Mouse (Mus musculus) forelimb bud, embryonic 11.5 days (tissue): Measurements from ENCODE around the gene Tmem106b.

ENCODE experiments used
- DNase-seq: peaks from one replicate; pipeline ENCODE4 v3.0.0-alpha.2; 2012; ENCODE audit warnings: low read depth, low spot score

Tmem106b gene

DNA sequence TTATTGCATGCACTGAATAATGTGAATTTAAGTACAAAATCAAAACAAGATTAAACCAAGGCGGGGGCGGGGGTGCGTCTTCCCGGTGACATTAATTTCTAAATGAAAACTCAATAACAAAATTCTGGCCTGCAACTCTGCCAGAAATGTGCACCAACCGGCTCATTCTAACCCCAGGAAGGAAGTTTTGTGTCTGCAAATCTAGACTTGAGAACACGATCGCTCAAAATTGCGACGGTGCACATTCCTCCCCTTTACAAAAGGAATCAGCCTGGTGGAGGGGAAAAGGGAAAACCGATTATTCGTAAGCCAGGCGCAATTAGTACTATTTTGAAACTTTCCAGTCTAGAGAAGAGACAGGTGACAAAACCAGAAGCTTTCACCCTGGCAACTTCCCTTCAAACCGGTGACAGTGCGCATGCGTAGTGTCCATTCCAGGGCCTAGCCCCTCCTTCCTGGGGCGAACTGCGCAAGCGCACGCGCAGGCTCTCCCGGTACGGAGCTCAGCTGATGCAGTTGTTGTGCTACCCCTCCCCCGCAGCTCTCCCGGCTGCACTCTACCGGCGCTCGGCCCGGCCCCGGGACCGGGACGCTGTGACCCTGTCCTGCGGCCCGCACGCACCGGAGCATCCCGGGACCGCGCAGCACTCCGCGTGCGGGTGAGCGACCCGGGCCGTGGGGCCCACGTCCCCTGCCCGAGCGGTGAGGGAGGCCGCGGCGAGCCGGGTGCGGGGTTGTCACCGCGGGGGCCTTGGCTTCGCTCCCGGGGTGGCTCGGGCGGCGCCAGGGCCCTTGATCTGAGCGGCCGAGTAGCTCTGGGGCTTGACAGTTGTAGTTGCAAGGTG, at the start of gene Tmem106b:
Gene Tmem106b (plus strand): TSS at position 458 of the 845 bp plus-strand sequence.
- DNase-seq: peak; percentile 97

DNA sequence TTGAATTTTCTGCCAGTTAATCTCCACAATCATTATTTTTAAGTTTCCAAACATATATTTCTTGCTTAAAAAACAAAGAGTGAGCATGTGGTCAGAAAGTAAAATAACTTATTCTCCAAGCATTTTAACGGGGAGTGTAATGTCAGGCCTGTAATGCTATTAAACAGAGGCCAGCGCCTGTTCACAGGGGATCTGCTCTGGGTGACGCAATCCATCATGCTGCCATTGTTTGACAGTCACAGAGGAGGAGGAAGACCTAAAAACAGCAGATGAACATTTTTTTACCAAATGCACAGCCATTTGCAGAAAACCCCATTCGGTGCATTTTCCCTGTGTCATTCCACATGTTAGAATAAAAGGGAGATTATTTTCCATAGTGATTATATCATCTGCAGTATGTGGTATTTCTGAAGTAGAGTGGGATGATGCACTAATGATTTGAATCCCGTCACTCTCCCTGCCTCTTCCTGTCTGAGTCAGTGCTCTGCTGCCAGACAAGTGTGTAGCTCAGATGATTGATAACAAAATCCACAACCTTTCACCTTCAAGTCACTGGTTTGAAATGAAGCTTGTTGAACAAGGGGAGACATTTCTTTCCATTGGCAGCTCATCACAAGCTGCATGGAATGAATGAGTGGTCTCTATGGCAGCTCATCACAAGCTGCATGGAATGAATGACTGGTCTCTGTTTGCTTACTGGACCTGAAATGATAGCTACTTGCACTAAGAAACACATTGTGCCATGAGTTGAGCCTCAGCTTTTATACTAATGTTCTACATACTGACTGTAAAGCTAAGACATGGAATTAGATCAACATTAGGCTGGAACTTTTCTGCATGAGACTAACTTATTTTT, 48.1 kb upstream of the Tmem106b start:
- DNase-seq: no peak

DNA sequence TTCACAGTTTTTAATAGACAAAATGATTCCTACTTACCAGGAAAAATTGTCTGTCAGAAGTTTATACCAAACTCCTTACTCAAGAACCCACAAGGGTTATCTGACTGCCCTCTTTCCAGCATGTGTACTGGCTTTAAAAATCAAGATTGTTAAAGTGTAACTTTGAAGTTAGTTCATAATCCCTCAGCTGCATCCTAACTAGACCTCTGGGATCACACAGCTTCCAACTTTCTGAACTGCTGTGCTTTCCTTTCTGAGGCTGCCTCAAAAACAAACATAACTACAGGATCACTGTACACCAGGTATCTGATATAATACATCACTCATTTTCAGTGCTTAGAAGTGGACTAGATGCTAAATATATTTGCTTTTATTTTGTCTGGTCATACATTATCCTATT, 39.0 kb upstream of the Tmem106b start:
- no peak for DNase-seq

DNA sequence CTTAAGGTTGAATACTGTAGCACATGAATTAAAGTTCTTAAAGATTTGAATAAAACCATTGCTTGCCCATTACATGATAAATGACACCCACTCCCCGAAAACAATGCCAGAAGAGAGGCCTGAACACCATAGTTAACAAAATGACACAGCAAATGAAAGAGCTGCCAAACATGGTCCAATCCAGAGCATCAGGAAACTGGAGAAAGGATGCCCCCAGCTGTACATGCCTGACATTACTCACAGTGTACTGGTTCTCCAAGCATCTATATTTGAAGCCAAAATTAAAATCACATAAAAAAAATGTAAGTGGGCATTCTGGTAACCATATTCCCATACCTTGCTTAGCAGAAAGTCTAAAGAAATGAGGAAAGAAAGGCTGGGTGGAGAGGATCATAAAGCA, 38.6 kb upstream of the Tmem106b start:
- DNase-seq: no peak

DNA sequence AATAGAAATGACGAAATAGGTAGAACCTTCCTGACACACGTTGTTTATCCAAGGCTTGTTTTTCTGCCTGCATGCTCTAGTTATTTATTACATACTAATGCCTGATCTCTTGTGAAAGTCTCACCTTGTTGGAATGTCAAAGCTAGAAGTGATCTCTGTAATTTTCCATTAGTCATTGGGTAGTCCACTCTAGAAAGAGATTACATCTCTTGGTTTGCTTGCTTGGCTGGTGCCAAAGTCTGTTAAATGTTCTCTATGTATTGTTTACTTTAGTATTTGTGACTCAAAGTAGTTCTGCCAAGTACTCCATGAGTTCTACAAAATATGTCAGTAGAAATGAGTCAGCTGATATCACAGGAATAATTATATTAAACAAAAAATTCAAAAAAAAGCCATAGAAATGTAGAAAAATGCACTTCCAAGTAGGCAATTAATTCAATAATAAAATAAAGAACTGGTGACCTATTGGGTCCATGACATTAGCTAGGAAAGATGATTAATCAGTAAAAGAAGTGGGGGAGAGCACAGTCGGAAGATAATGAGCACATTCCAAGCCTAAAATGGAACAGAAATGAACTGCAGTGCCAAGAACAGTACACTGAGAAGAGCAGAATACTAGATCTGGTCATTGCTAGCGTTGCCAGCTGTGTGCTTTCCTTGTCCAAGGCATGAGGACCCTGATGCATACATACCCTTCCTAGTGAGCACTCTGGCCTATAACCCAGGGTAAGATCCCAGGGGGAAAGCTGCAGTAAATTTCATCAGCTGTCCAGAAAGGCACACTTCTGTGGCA, 17.0 kb upstream of the Tmem106b start:
- no peak for DNase-seq

DNA sequence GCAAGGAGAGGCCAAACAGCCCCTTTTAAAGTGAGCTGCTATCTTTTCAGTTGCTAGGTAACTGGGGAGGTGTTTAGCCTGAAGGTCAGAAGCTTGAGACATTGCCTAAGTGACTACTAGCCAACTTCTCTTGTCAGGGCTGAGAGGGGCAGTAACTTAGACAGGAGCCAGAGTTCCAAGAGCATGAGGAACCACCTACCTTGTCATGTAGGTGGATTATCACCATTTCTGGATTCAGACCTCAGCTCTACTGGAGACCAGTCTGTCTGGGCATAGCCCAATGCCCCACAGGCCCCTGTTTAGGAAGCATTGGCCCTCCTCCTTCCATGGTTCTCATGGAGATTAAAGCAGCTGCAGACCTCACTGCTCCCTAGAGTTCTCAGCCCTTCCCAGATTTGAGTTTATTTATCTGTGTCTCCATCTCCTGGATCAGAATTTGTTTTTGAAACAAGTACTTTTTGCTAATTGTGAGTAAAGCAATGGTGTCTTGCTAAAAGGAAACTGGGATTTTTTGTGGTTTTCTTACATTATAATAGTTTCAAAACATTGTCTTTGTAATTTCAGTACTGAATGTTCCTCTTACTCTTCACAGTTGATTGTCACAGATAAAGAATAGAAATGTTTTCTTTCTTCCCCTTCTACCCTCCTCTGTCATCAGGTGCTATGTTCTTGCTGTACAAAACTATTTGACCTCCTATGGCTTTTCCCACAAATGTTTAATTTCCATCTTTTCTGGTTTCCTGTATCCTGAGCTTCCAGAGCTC, 8.1 kb upstream of the Tmem106b start:
- no peak for DNase-seq

DNA sequence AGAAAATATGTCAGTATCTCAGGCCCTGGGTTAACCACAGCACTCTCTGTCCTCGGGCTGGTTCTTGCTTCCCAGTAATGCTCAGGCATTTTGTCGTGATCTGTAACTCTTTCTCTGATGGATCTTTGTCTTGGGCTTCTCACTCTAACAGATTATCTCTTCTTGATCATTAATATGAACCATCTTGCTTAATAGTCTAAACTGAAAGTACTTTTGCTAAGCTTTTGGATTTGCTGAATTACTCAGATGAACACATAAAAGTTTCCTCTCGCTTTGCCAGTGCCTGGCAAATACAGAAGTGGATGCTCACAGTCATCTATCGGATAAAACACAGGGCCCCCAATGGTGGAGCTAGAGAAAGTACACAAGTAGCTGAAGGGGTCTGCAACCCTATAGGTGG, 7.5 kb upstream of the Tmem106b start:
- DNase-seq: no peak

DNA sequence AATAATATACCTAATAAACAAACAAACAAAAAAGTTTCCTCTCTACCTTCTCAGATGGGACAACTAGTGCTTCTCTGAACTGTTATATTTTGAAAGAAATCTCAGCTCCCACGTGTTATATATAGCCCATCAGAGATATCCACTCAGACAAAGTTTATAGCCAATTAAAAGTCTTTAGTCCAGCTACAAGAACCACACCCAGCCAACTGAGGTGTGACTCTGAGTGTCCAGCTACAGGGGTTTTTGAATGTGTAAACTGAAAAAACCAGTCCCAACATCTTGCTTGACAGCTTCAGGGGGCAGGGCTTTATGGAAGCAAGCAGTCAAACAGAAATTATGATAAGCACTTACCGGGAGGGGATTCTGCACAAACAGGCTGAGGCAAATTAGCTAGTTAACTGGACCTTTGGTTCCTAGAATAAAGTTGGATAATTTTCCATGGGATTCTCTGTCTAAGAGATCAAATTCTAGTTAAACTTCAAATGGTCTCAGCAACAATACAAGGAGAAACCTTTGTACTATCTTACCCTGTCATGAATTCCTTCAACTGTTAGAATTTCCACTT, 6.8 kb upstream of the Tmem106b start:
- DNase-seq: no peak

DNA sequence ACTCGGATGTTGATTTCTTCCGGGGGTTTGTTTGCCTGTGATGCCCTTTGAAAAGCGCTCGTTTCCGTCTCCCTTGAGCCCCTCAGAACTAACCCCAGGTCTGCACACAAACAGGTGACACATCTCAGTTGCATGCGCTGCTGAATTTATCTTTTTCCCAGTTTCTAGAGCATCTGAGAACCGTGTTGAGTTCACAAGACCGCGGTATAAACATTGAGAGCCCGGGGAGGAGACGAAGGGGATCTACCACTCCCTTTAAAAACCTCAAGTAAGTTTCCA, 527 bp downstream of the Tmem106b start:
- DNase-seq: peak; percentile 1

DNA sequence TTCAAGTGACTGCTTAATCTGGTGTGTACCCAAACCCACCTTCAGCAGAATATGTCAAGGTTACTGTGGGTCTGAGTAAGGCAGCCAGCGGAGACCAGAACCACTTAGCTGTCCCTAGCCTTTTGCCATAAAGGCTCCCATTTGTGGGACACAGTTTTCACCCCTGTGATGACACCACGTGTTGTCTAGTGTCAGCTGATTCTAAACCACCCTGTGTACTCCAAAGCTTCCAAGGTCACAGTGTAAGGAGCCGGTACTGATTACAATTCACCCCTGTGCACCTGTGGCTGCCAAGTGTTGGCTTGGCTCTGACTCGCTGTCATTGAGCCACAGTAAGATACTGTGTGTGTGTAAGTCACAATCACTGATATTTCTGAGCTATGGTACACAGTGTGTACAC, 926 bp downstream of the Tmem106b start:
- DNase-seq: no peak

DNA sequence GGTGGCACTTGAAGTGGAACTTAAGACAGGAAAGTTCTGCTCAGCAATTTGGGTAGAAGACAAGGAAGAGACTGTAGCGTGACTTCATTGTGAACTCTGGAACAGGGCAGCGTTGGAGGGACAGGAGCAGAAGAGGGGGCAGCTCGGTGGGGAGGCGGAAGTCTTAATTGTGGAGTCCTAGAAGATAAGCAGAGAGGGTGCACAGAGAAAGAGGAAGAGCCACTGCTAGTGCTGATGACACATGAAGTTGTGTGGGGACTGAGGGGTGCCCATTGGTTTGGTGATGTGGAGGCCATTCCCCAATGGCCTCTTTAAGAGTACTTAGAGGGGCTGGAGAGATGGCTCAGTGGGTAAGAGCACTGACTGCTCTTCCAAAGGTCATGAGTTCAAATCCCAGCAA, 3.5 kb downstream of the Tmem106b start:
- no peak for DNase-seq

DNA sequence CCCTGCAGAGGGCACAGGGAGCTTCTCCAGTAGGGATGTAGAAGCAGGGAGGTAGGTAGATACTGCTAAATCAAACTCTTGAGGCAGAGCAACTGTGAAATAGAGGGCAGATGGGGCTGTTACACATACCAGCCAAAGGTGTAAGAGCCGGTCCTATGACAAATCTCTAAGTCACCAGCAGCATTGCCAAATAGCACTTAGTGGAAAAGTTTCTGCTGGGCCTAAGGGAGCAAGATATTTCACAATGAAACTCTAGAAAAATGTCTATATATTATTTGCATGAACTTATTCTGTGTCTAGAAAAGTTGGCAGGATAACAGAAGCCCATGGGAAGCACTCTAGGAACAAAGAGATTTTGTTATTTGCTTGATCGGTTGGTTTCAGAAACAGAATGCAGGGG, 4.3 kb downstream of the Tmem106b start:
- DNase-seq: no peak

DNA sequence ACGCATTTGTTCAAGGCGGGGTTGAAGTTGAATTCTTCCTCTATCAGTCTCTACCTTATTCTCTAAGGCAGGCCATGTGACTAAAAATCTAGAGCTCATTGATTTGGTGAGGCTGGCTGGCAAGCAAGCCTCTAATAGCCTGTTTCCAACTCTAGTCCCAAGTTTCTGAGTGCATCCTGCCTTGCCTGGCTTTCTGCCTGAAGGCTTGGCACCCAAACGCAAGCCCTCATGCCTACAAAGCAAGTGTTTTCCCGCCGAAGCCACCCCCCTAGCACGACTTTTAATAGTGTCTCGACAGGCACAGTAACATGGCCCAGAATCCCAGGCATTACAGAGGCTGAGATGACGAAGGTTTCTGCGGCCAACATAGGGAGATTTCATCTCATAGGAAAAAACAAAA, 13.3 kb downstream of the Tmem106b start:
- no peak for DNase-seq

DNA sequence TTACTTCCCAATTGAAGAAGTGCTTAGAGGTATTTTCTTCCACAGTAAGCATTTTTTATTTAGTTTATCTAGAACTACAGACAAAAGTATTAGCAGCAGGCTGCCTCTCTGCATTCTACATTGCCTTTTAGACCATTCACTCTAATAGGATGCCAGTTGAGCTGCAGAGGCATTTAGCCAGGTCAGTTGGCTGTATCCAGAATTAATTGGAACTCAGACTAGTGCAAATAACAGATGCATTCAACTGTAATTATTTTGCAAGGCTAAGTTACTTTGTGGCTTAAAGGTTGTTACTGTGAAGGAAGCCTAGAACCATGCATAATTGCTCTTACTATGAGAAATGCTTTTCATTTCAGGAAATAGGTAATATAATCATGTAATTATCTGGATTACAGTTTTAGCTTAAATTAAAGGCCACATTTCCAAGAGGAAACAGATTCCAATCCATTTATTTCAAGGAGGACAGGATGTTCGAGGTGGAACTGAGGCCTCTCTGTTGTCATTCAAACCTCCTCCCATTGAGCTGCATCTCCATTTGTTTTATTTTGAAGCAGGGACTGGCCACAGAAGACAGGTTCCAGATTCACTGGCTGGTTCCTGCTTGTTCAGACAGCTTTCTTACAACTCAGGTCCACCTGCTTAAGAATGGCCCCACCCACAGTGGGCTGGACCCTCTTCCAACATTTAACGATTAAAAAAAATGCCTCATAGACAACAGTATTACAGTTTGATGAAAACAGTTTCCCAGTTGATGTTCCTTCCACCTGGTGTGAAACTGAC, 27.3 kb downstream of the Tmem106b start:
- no peak for DNase-seq

DNA sequence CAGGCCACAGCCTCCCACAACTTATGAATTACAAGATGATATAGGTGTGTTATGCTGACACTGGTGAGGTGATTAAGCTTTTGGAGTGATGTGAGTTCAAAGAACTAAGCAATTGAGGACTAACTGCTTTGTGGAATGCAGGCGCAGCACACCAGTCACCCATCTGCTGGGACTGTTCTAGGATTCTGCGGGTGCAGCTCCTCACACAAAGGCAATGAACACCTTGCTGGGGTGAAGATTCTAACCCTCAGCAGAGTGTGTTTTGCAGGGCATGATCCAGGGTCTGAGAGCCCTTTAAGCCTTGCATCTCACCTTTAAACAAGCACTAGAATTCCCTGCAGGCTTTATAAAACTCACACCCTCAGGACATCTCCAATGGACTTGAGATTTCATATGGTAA, 30.6 kb downstream of the Tmem106b start:
- no peak for DNase-seq

DNA sequence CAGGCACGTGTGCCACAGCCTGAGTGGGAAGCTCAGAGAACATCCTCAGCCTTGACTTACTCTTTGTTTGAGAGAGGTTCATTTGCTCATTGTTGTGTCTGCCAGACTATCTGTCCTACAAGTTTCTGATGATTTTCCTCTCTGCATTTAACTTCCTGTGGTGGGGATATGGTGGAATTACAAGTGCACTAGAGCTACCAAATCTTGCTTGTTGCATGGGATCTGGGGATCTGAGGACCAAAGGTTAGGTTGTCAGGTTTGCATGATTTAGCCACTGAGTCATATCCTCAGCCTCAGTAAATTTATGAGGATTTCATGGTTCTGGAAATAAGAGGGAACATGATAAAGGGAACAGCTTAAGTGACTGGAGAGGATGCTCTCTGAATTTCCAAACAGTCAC, 39.1 kb downstream of the Tmem106b start:
- DNase-seq: no peak

DNA sequence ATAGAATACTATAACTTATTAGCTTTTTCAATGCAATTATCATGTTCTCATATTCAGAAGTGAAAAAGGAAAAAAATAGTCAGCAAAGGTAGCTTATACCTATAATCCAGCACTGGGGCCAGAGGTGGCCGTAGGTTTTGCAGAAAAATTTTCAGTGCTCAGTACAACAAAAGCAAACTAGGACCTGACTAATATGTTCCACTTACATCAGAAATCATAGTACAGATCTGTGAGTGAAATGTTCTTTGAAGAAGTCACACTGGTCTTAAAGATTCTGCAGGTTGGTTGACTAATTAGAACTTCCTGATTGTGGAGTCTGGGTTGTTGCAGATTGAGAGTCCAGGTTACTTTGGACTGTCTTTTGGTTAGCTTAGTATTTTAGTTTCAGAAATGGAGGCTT, 67.7 kb downstream of the Tmem106b start:
- DNase-seq: no peak
